Mouse (Mus musculus) limb, embryonic 12.5 days (tissue): ENCODE measurements around the gene Coa4. TPM values are rescaled to one million over a fixed set of nuclear protein-coding genes. Genes with fewer than 3 reads are reported as not detected.

Experiments used
- ATAC-seq: fragments of 200-750 bp; cut with Nextera tagmentation; 2 replicates; pipeline ENCODE4 v1.8.0; 2017; ENCODE audit warnings: low read depth, moderate TSS enrichment; ENCODE audit not compliant: insufficient number of reproducible peaks, insufficient read depth, low FRiP score, low TSS enrichment
- H3K27ac ChIP-seq: fragments of 300-500 bp; sonication (generic); 2 replicates; pipeline ENCODE4 v1.5.1; 2016; ENCODE audit warnings: mild to moderate bottlenecking, moderate library complexity
- H3K27me3 ChIP-seq: fragments of 300-500 bp; sonication (generic); 2 replicates; pipeline ENCODE4 v1.6.1; 2016; ENCODE audit warnings: mild to moderate bottlenecking, moderate library complexity
- H3K36me3 ChIP-seq: fragments of 300-500 bp; sonication (generic); 2 replicates; pipeline ENCODE4 v1.6.1; 2016; ENCODE audit warnings: mild to moderate bottlenecking, moderate library complexity
- H3K4me1 ChIP-seq: fragments of 300-500 bp; sonication (generic); replicated peaks from 2 replicates; pipeline ENCODE4 v1.6.1; 2016
- H3K4me2 ChIP-seq: fragments of 300-500 bp; sonication (generic); 2 replicates; pipeline ENCODE4 v1.6.1; 2016; ENCODE audit warnings: mild to moderate bottlenecking, moderate library complexity
- H3K4me3 ChIP-seq: fragments of 300-500 bp; sonication (generic); replicated peaks from 2 replicates; pipeline ENCODE4 v1.5.1; 2016; ENCODE audit warnings: mild to moderate bottlenecking
- H3K9ac ChIP-seq: fragments of 300-500 bp; sonication (generic); replicated peaks from 2 replicates; pipeline ENCODE4 v1.6.1; 2016; ENCODE audit warnings: mild to moderate bottlenecking, moderate library complexity
- H3K9me3 ChIP-seq: fragments of 300-500 bp; sonication (generic); 2 replicates; pipeline ENCODE4 v1.6.1; 2016; ENCODE audit warnings: mild to moderate bottlenecking, moderate library complexity
- WGBS: fragments of 180-500 bp; shearing (Covaris S2); methylation state at CpG from one replicate; pipeline ENCODE4 v1.1.7; 2016; 5-methylcytosine and 5-hydroxymethylcytosine counted together
- polyA plus RNA-seq: library from polyadenylated mRNA; unstranded; fragments of >200 nt; fragmentation: Nextera tagmentation; extraction: Ambion mirVana; gene quantifications from 2 replicates; pipeline ENCODE4 v1.2.1, GENCODE M21; 2016

Coa4 gene
- polyA plus RNA-seq, 1 experiment from 2014 or later, result 15.7 TPM

- H3K4me1 ChIP-seq, result peaks cover 13% of the 10 kb centered on the region
- H3K27me3 ChIP-seq, result no peaks in the 10 kb centered on the region
- H3K9me3 ChIP-seq, result no peaks in the 10 kb centered on the region
- H3K4me2 ChIP-seq, result no peak overlapping the region
- H3K9ac ChIP-seq, result no peak overlapping the region
- 81% methylated on average over 13 of the region's 13 CpGs for WGBS
- ATAC-seq, result no peak
- H3K36me3 ChIP-seq, result peaks cover 5% of the 10 kb centered on the region
- no peak overlapping the region for H3K4me3 ChIP-seq
- no peak overlapping the region for H3K27ac ChIP-seq
Measured at GRCm38 (mm10) chr7:100504740-100505487, 32.0 kb upstream of the Coa4 start.

- peaks cover 7% of the 10 kb centered on the region; the same call in 1 of the 2 replicates for H3K27me3 ChIP-seq
- 75% methylated on average over 4 of the region's 4 CpGs for WGBS
- peaks cover 13% of the 10 kb centered on the region for H3K4me1 ChIP-seq
- H3K4me3 ChIP-seq, result no peak overlapping the region
- no peak overlapping the region for H3K4me2 ChIP-seq
- no peak overlapping the region for H3K9ac ChIP-seq
- no peaks in the 10 kb centered on the region for H3K36me3 ChIP-seq
- H3K9me3 ChIP-seq, result no peaks in the 10 kb centered on the region
- ATAC-seq, result no peak
- no peak overlapping the region for H3K27ac ChIP-seq
Measured at GRCm38 (mm10) chr7:100506494-100506893, 30.4 kb upstream of the Coa4 start.

- WGBS, result 51% methylated on average over 3 of the region's 3 CpGs
- Histone ChIP-seq H3K4me2 (no peak overlapping the region), H3K27me3 (peaks cover 14% of the 10 kb centered on the region; the same call in 1 of the 2 replicates), H3K4me1 (peaks cover 13% of the 10 kb centered on the region), H3K27ac (no peak overlapping the region), H3K9me3 (no peaks in the 10 kb centered on the region), H3K36me3 (no peaks in the 10 kb centered on the region), H3K4me3 (no peak overlapping the region), H3K9ac (no peak overlapping the region)
- ATAC-seq, result no peak
Measured at GRCm38 (mm10) chr7:100508670-100509069, 28.2 kb upstream of the Coa4 start.

- Histone ChIP-seq H3K9me3 (no peaks in the 10 kb centered on the region), H3K9ac (no peak overlapping the region), H3K27ac (no peak overlapping the region), H3K4me2 (no peak overlapping the region), H3K36me3 (no peaks in the 10 kb centered on the region), H3K27me3 (peaks cover 14% of the 10 kb centered on the region; the same call in 1 of the 2 replicates), H3K4me1 (peaks cover 17% of the 10 kb centered on the region), H3K4me3 (no peak overlapping the region)
- no peak for ATAC-seq
- 76% methylated on average over 8 of the region's 8 CpGs for WGBS
Measured at GRCm38 (mm10) chr7:100511602-100512001, 25.3 kb upstream of the Coa4 start.

- WGBS, result 45% methylated on average over 11 of the region's 11 CpGs
- 0 out of 2 replicates have a peak, but pooled peaks cover 4% of the 10 kb centered on the region for H3K4me1 ChIP-seq
- H3K9me3 ChIP-seq, result no peaks in the 10 kb centered on the region
- H3K4me3 ChIP-seq, result no peak within 1 kb of the TSS
- no peak for ATAC-seq
- no peak within 1 kb of the TSS for H3K9ac ChIP-seq
- H3K27ac ChIP-seq, result no peak within 1 kb of the TSS
- H3K36me3 ChIP-seq, result no peaks in the 10 kb centered on the region
- H3K27me3 ChIP-seq, result peaks cover 14% of the 10 kb centered on the region; the same call in 1 of the 2 replicates
- H3K4me2 ChIP-seq, result peak within 1 kb of the TSS; percentile 4; the same call in 1 of the 2 replicates
Measured at GRCm38 (mm10) chr7:100514573-100514972, 22.3 kb upstream of the Coa4 start, which contains the start of gene Dnajb13. TSS of gene Dnajb13 (minus strand) at chr7:100514960.

GRCm38 (mm10) chr7:100520204-100520603 lies 16.7 kb upstream of the Coa4 start:
- H3K4me2 ChIP-seq, result no peak overlapping the region
- 68% methylated on average over 7 of the region's 7 CpGs for WGBS
- no peaks in the 10 kb centered on the region for H3K9me3 ChIP-seq
- H3K9ac ChIP-seq, result no peak overlapping the region
- no peak overlapping the region for H3K4me3 ChIP-seq
- H3K36me3 ChIP-seq, result no peaks in the 10 kb centered on the region
- H3K27ac ChIP-seq, result no peak overlapping the region
- H3K4me1 ChIP-seq, result no peaks in the 10 kb centered on the region
- ATAC-seq, result no peak
- no peaks in the 10 kb centered on the region for H3K27me3 ChIP-seq

GRCm38 (mm10) chr7:100520663-100521285 lies 16.1 kb upstream of the Coa4 start:
- no peak overlapping the region for H3K27ac ChIP-seq

GRCm38 (mm10) chr7:100522222-100522621 lies 14.6 kb upstream of the Coa4 start:
- Histone ChIP-seq H3K27me3 (no peaks in the 10 kb centered on the region), H3K36me3 (no peaks in the 10 kb centered on the region), H3K4me2 (no peak overlapping the region), H3K27ac (no peak overlapping the region), H3K9me3 (no peaks in the 10 kb centered on the region), H3K4me3 (no peak overlapping the region), H3K9ac (no peak overlapping the region), H3K4me1 (no peaks in the 10 kb centered on the region)
- 82% methylated on average over 3 of the region's 3 CpGs for WGBS
- no peak for ATAC-seq

More at GRCm38 (mm10) chr7:100520663-100521285, 16.1 kb upstream of the Coa4 start:
- Histone ChIP-seq H3K4me2 (peak overlapping the region; percentile 20; the same call in 1 of the 2 replicates), H3K36me3 (no peaks in the 10 kb centered on the region), H3K9me3 (no peaks in the 10 kb centered on the region), H3K9ac (no peak overlapping the region), H3K4me1 (no peaks in the 10 kb centered on the region), H3K4me3 (no peak overlapping the region), H3K27me3 (no peaks in the 10 kb centered on the region)
- 21% methylated on average over 10 of the region's 10 CpGs for WGBS
- ATAC-seq, result no peak; the same call in 1 of the 2 replicates

GRCm38 (mm10) chr7:100524669-100525068 lies 12.2 kb upstream of the Coa4 start:
- Histone ChIP-seq H3K27me3 (no peaks in the 10 kb centered on the region), H3K36me3 (no peaks in the 10 kb centered on the region), H3K4me2 (no peak overlapping the region), H3K9me3 (no peaks in the 10 kb centered on the region), H3K4me1 (no peaks in the 10 kb centered on the region), H3K9ac (no peak overlapping the region), H3K4me3 (no peak overlapping the region), H3K27ac (no peak overlapping the region)
- WGBS, result 77% methylated on average over 8 of the region's 8 CpGs
- no peak for ATAC-seq

GRCm38 (mm10) chr7:100530766-100531165 lies 6.1 kb upstream of the Coa4 start:
- no peak for ATAC-seq
- Histone ChIP-seq H3K27me3 (no peaks in the 10 kb centered on the region), H3K9me3 (no peaks in the 10 kb centered on the region), H3K27ac (no peak overlapping the region), H3K4me3 (no peak overlapping the region), H3K4me1 (no peaks in the 10 kb centered on the region), H3K36me3 (no peaks in the 10 kb centered on the region), H3K4me2 (no peak overlapping the region), H3K9ac (no peak overlapping the region)
- WGBS, result 90% methylated on average over 5 of the region's 5 CpGs

GRCm38 (mm10) chr7:100533503-100533902 lies 3.4 kb upstream of the Coa4 start:
- 80% methylated on average over 2 of the region's 2 CpGs for WGBS
- no peaks in the 10 kb centered on the region for H3K9me3 ChIP-seq
- no peak for ATAC-seq
- no peak overlapping the region for H3K27ac ChIP-seq
- H3K4me1 ChIP-seq, result peaks cover 11% of the 10 kb centered on the region
- H3K36me3 ChIP-seq, result no peaks in the 10 kb centered on the region
- no peak overlapping the region for H3K9ac ChIP-seq
- H3K4me2 ChIP-seq, result no peak overlapping the region
- no peaks in the 10 kb centered on the region for H3K27me3 ChIP-seq
- no peak overlapping the region for H3K4me3 ChIP-seq
